Mouse (Mus musculus) intestine, embryonic 16.5 days (tissue): Measurements from ENCODE around the gene Gm20388. TPM values are rescaled to one million over a fixed set of nuclear protein-coding genes. Genes with fewer than 3 reads are reported as not detected.
A peak's percentile ranks its signal among the peaks of the same experiment; 100 is the strongest.

ENCODE experiments used
- ATAC-seq: fragments of 200-750 bp; cut with Nextera tagmentation; 2 replicates; pipeline ENCODE4 v1.8.0; 2017; ENCODE audit warnings: moderate TSS enrichment, moderate library complexity
- H3K27ac ChIP-seq: fragments of 300-500 bp; sonication (generic); 2 replicates; pipeline ENCODE4 v1.5.1; 2014; ENCODE audit warnings: mild to moderate bottlenecking, low read length
- H3K27me3 ChIP-seq: fragments of 300-500 bp; sonication (generic); replicated peaks from 2 replicates; pipeline ENCODE4 v1.6.1; 2014; ENCODE audit warnings: low read length, control low read depth, mixed read lengths; ENCODE audit not compliant: control insufficient read depth, insufficient read depth
- H3K36me3 ChIP-seq: fragments of 300-500 bp; sonication (generic); 2 replicates; pipeline ENCODE4 v1.6.1; 2014; ENCODE audit warnings: low read length, control low read depth; ENCODE audit not compliant: control insufficient read depth, insufficient read depth
- H3K4me1 ChIP-seq: fragments of 300-500 bp; sonication (generic); 2 replicates; pipeline ENCODE4 v1.6.1; 2014; ENCODE audit warnings: low read length, control low read depth, mixed read lengths; ENCODE audit not compliant: control insufficient read depth, insufficient read depth
- H3K4me2 ChIP-seq: fragments of 300-500 bp; sonication (generic); 2 replicates; pipeline ENCODE4 v1.6.1; 2014; ENCODE audit warnings: low read depth, low read length, control low read depth
- H3K4me3 ChIP-seq: fragments of 300-500 bp; sonication (generic); 2 replicates; pipeline ENCODE4 v1.5.1; 2014; ENCODE audit warnings: mild to moderate bottlenecking, low read length
- H3K9ac ChIP-seq: fragments of 300-500 bp; sonication (generic); 2 replicates; pipeline ENCODE4 v1.6.1; 2014; ENCODE audit warnings: low read depth, low read length
- H3K9me3 ChIP-seq: fragments of 300-500 bp; sonication (generic); 2 replicates; pipeline ENCODE4 v1.6.1; 2016; ENCODE audit warnings: low read length, control low read depth; ENCODE audit not compliant: control insufficient read depth
- WGBS: fragments of 180-500 bp; shearing (Covaris S2); extraction: QIAGEN DNeasy Blood & Tissue Kit; methylation state at CpG from one replicate; pipeline ENCODE4 v1.1.7; 2014; 5-methylcytosine and 5-hydroxymethylcytosine counted together
- polyA plus RNA-seq: library from polyadenylated mRNA; unstranded; fragments of >200 nt; fragmentation: Nextera tagmentation; extraction: Ambion mirVana; gene quantifications from 2 replicates; pipeline ENCODE4 v1.2.1, GENCODE M21; 2015

Gene Gm20388
- polyA plus RNA-seq, 1 experiment from 2014 or later = 5.8 TPM

DNA sequence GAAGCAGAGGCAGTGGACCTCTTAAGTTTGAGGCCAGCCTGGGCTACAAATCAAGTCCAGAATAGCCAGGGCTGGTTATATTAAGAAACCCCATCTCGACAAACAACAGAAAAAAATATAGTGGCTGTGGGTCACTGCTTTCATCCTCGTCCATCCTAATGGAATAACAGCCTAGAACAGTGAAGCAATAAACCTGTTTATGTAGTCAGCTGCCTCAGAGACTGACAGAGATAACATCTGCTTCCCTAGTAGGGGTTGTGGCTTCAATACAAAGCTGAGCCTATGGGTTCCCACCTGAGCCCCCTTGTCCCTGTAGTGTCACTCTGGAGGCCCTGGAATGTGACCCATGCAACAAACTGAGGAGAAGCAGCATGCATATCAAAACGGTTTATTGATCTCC, 2663.6 kb downstream of the Gm20388 start:
- H3K4me1 ChIP-seq = peaks cover 40% of the 10 kb centered on the region
- peak overlapping the region; percentile 50; the same call in 1 of the 2 replicates for H3K4me2 ChIP-seq
- no peak for ATAC-seq
- peaks cover 25% of the 10 kb centered on the region; the same call in 1 of the 2 replicates for H3K36me3 ChIP-seq
- no peak overlapping the region for H3K9ac ChIP-seq
- no peaks in the 10 kb centered on the region for H3K9me3 ChIP-seq
- H3K4me3 ChIP-seq = no peak overlapping the region; the same call in 1 of the 2 replicates
- 29% methylated on average over 3 of the region's 3 CpGs for WGBS
- no peaks in the 10 kb centered on the region for H3K27me3 ChIP-seq
- peak overlapping the region; percentile 94 for H3K27ac ChIP-seq

DNA sequence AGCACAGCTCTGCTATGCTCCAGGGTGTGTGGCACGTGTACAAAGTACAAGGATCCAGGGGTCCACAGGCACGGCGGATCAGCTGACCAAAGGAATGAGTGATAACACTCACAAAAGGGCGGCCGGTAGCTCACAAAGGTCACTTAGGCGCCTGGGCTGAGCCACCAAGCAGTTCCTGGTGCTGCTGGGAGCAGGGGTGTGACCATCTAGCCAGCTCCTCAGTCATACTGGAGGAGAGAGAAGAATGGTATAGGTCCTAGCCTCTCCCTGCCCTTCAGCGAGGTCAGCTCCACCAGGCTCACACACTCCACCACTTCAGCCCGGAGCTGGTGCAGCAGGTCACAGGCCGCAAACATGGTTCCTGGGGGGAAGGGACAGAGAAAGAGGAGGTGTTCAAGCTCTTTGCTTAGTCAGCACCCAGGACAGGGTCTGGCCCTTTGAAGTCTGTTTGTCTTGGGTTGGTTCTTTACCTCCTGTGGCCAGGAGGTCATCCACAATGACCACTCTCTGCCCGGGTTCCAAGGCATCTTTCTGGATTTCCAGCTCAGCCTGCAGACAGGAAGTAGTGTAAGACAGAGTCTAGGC, 2664.1 kb downstream of the Gm20388 start:
- WGBS = 20% methylated on average over 10 of the region's 10 CpGs
- Histone ChIP-seq H3K36me3 (peaks cover 21% of the 10 kb centered on the region; the same call in 1 of the 2 replicates), H3K4me3 (peak overlapping the region; percentile 71), H3K9me3 (no peaks in the 10 kb centered on the region), H3K9ac (peak overlapping the region; percentile 90), H3K4me1 (peaks cover 40% of the 10 kb centered on the region), H3K27me3 (no peaks in the 10 kb centered on the region), H3K27ac (peak overlapping the region; percentile 94), H3K4me2 (peak overlapping the region; percentile 50)
- ATAC-seq = peak; percentile 72

DNA sequence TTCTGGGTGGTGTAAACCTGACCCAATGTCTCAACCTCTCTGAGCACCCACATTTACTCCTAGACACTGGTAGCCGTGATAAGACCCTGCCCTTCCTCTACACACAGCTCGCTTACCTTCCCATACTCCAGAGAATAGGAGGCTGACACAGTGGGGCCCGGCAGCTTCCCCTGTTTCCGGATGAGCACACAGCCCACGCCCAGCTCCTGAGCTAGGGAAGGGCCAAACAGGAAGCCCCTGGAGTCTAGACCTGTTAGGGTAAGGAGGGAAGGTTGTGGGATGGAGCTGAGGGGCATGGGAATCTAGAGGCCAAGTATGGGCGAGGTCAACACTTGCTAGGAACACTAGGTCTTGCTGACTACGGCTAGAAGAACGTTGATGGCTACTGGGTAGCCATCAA, 2664.6 kb downstream of the Gm20388 start:
- Histone ChIP-seq H3K36me3 (peaks cover 17% of the 10 kb centered on the region; the same call in 1 of the 2 replicates), H3K4me3 (peak overlapping the region; percentile 71), H3K27me3 (no peaks in the 10 kb centered on the region), H3K4me2 (peak overlapping the region; percentile 50), H3K4me1 (peaks cover 42% of the 10 kb centered on the region), H3K27ac (peak overlapping the region; percentile 94), H3K9me3 (no peaks in the 10 kb centered on the region), H3K9ac (peak overlapping the region; percentile 90)
- ATAC-seq = peak; percentile 4; the same call in 1 of the 2 replicates
- 49% methylated on average over 8 of the region's 8 CpGs for WGBS

- H3K36me3 ChIP-seq = peaks cover 11% of the 10 kb centered on the region; the same call in 1 of the 2 replicates
- H3K4me1 ChIP-seq = peaks cover 42% of the 10 kb centered on the region
- no peaks in the 10 kb centered on the region for H3K27me3 ChIP-seq
- peak overlapping the region; percentile 50 for H3K4me2 ChIP-seq
- ATAC-seq = peak; percentile 10
- 14% methylated on average over 21 of the region's 21 CpGs for WGBS
- no peaks in the 10 kb centered on the region for H3K9me3 ChIP-seq
- peak overlapping the region; percentile 94 for H3K27ac ChIP-seq
- H3K9ac ChIP-seq = peak overlapping the region; percentile 90
- H3K4me3 ChIP-seq = peak overlapping the region; percentile 71
These were observed 2665.3 kb downstream of the Gm20388 start for GRCm38 (mm10) chr8:122575735-122576647.

- peaks cover 5% of the 10 kb centered on the region; the same call in 1 of the 2 replicates for H3K36me3 ChIP-seq
- peak within 1 kb of the TSS; percentile 94 for H3K27ac ChIP-seq
- no peaks in the 10 kb centered on the region for H3K27me3 ChIP-seq
- no peaks in the 10 kb centered on the region for H3K9me3 ChIP-seq
- H3K4me1 ChIP-seq = peaks cover 39% of the 10 kb centered on the region
- H3K4me3 ChIP-seq = peak within 1 kb of the TSS; percentile 71
- under 1% methylated on average over 39 of the region's 39 CpGs for WGBS
- peak within 1 kb of the TSS; percentile 90 for H3K9ac ChIP-seq
- peak; percentile 84 for ATAC-seq
- peak within 1 kb of the TSS; percentile 50 for H3K4me2 ChIP-seq
These were observed 2666.0 kb downstream of the Gm20388 start, which contains the start of gene Aprt for GRCm38 (mm10) chr8:122576648-122577022. TSS of gene Aprt (minus strand) at chr8:122576909.

DNA sequence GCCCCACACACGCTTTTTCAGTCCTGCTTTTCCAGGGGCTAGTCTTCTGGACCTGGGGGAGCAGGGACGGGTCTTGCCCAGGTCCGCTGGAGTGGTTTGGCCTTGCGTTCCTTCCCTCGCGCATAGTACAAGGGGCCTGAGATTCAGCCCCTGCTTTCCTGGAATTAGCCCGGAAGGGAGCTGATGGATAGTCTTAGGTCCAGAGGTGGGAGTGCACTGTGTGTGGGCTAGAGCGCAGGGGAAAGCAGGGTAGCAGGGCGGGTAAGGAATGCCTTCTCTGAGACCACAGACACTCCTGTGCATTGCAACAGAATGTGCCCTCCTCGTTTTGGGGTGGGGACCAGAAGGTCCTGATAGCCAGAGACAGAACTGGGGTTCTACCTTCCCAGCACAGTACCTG, 2666.5 kb downstream of the Gm20388 start:
- peak overlapping the region; percentile 71 for H3K4me3 ChIP-seq
- H3K27me3 ChIP-seq = no peaks in the 10 kb centered on the region
- peak; percentile 5 for ATAC-seq
- peaks cover under 1% of the 10 kb centered on the region; the same call in 1 of the 2 replicates for H3K36me3 ChIP-seq
- peak overlapping the region; percentile 50 for H3K4me2 ChIP-seq
- H3K9ac ChIP-seq = peak overlapping the region; percentile 90
- peak overlapping the region; percentile 59 for H3K27ac ChIP-seq
- peaks cover 34% of the 10 kb centered on the region for H3K4me1 ChIP-seq
- H3K9me3 ChIP-seq = no peaks in the 10 kb centered on the region
- WGBS = 25% methylated on average over 10 of the region's 10 CpGs

GRCm38 (mm10) chr8:122579196-122579595, 2668.6 kb downstream of the Gm20388 start:
- ATAC-seq = no peak
- Histone ChIP-seq H3K9me3 (no peaks in the 10 kb centered on the region), H3K4me1 (peaks cover 28% of the 10 kb centered on the region), H3K9ac (peak overlapping the region; percentile 17; the same call in 1 of the 2 replicates), H3K36me3 (no peaks in the 10 kb centered on the region), H3K27ac (no peak overlapping the region), H3K27me3 (no peaks in the 10 kb centered on the region), H3K4me3 (no peak overlapping the region), H3K4me2 (no peak overlapping the region)
- WGBS = 38% methylated on average over 7 of the region's 7 CpGs

- no peaks in the 10 kb centered on the region for H3K36me3 ChIP-seq
- no peak overlapping the region for H3K4me2 ChIP-seq
- ATAC-seq = no peak
- H3K27me3 ChIP-seq = no peaks in the 10 kb centered on the region
- no peak overlapping the region for H3K4me3 ChIP-seq
- no peaks in the 10 kb centered on the region for H3K9me3 ChIP-seq
- H3K27ac ChIP-seq = no peak overlapping the region
- H3K9ac ChIP-seq = no peak overlapping the region
- 47% methylated on average over 14 of the region's 15 CpGs for WGBS
- peaks cover 27% of the 10 kb centered on the region for H3K4me1 ChIP-seq
These were observed 2670.3 kb downstream of the Gm20388 start for GRCm38 (mm10) chr8:122580926-122581325.

GRCm38 (mm10) chr8:122584981-122585380, 2674.3 kb downstream of the Gm20388 start:
- Histone ChIP-seq H3K9ac (peak overlapping the region; percentile 59), H3K4me2 (peak overlapping the region; percentile 26; the same call in 1 of the 2 replicates), H3K9me3 (no peaks in the 10 kb centered on the region), H3K4me3 (no peak overlapping the region), H3K27me3 (no peaks in the 10 kb centered on the region), H3K27ac (peak overlapping the region; percentile 95), H3K36me3 (no peaks in the 10 kb centered on the region), H3K4me1 (peaks cover 24% of the 10 kb centered on the region)
- 82% methylated on average over 9 of the region's 9 CpGs for WGBS
- ATAC-seq = 0 out of 2 replicates have a peak, but pooled peaks have one; percentile 0
